Mouse (Mus musculus): ENCODE measurements around the gene Hectd4.
"Not testable (repeated sequence)": the region's sequence is repeated elsewhere in the genome, so short reads cannot be mapped to it uniquely, and the experiment has no call there.

Hectd4 gene

GRCm38 (mm10) chr5:121287213-121287612, 67.2 kb downstream of the Hectd4 start:
- CTCF ChIA-PET = interaction anchor here in 1 of 4 experiments (0.6 kb wide), 1 partner anchor 348 kb away, joined by 3 read pairs; no protein-coding TSS in a partner anchor
- POLR2A ChIA-PET = interaction anchor here in 1 of 4 experiments (0.8 to 1.3 kb wide), 2 partner anchors 59 to 146 kb away, joined by 3 read pairs; no protein-coding TSS in a partner anchor

GRCm38 (mm10) chr5:121290289-121290688, 70.3 kb downstream of the Hectd4 start:
- ChIA-PET CTCF (no interaction called here), POLR2A (interaction anchor here in 2 of 4 experiments (0.8 to 1.4 kb wide), 3 partner anchors 19 to 80 kb away, joined by 3 read pairs; no protein-coding TSS in a partner anchor)

GRCm38 (mm10) chr5:121292309-121293165, 72.5 kb downstream of the Hectd4 start:
- CTCF ChIA-PET = interaction anchor here in 2 of 4 experiments (0.6 kb wide), 2 partner anchors 59 to 439 kb away, joined by 5 to 8 read pairs; no protein-coding TSS in a partner anchor

GRCm38 (mm10) chr5:121305009-121305408, 85.0 kb downstream of the Hectd4 start:
- ChIA-PET CTCF (interaction anchor here in 1 of 4 experiments (0.7 kb wide), 1 partner anchor 225 kb away, joined by 6 read pairs; no protein-coding TSS in a partner anchor), POLR2A (interaction anchor here in 2 of 4 experiments (0.6 to 1.3 kb wide), 5 partner anchors 18 to 115 kb away, joined by 3 to 8 read pairs (median 4); no protein-coding TSS in a partner anchor)

More at GRCm38 (mm10) chr5:121292309-121293165, 72.5 kb downstream of the Hectd4 start:
- POLR2A ChIA-PET = interaction anchor here in 1 of 4 experiments (0.6 to 1.6 kb wide), 7 partner anchors 10 to 345 kb away, joined by 3 to 6 read pairs (median 3); no protein-coding TSS in a partner anchor

- CTCF ChIA-PET = no interaction called here
- POLR2A ChIA-PET = interaction anchor here in 2 of 4 experiments (0.6 to 2.3 kb wide), 8 partner anchors 9 to 103 kb away, joined by 3 to 9 read pairs (median 4); partner anchors contain the start of gene Rpl6 (in 1 of the 2)
Observed at GRCm38 (mm10) chr5:121307620-121308019, 87.6 kb downstream of the Hectd4 start.

GRCm38 (mm10) chr5:121311576-121311975, 91.6 kb downstream of the Hectd4 start:
- ChIA-PET POLR2A (interaction anchor here in 1 of 4 experiments (0.6 to 0.8 kb wide), 2 partner anchors 19 to 122 kb away, joined by 3 to 5 read pairs; no protein-coding TSS in a partner anchor), CTCF (interaction anchor here in 1 of 4 experiments (1.4 kb wide), 1 partner anchor 14 kb away, joined by 4 read pairs; no protein-coding TSS in a partner anchor)

- ChIA-PET POLR2A (interaction anchor here in 1 of 4 experiments (0.7 kb wide), 1 partner anchor 8 kb away, joined by 3 read pairs; no protein-coding TSS in a partner anchor), CTCF (no interaction called here)
Observed at GRCm38 (mm10) chr5:121313764-121314474, 93.9 kb downstream of the Hectd4 start.

GRCm38 (mm10) chr5:121326079-121326805, 106.2 kb downstream of the Hectd4 start:
- ChIA-PET CTCF (no interaction called here), POLR2A (interaction anchor here in 2 of 4 experiments (0.8 to 1.5 kb wide), 2 partner anchors 72 to 122 kb away, joined by 3 read pairs; partner anchors contain the start of gene Naa25 (in 1 of the 2))

- ChIA-PET CTCF (no interaction called here), POLR2A (interaction anchor here in 3 of 4 experiments (0.5 to 1.8 kb wide), 11 partner anchors 19 to 119 kb away, joined by 3 to 5 read pairs (median 3); partner anchors contain the start of genes Naa25 (in 1 of the 3) and Trafd1 (in 1 of the 3))
Observed at GRCm38 (mm10) chr5:121329333-121330058, 109.5 kb downstream of the Hectd4 start.

GRCm38 (mm10) chr5:121330154-121330816, 110.3 kb downstream of the Hectd4 start:
- POLR2A ChIA-PET = interaction anchor here (0.6 to 2.4 kb wide), 19 partner anchors 10 to 202 kb away, joined by 3 to 15 read pairs (median 4); partner anchors contain the start of genes Naa25 (in 2 of the 4) and Trafd1 (in 1 of the 4)
- CTCF ChIA-PET = not testable (repeated sequence)

GRCm38 (mm10) chr5:121331731-121332130, 111.7 kb downstream of the Hectd4 start:
- ChIA-PET CTCF (no interaction called here), POLR2A (interaction anchor here in 3 of 4 experiments (0.6 to 2.4 kb wide), 12 partner anchors 8 to 797 kb away, joined by 3 to 15 read pairs (median 4); partner anchors contain the start of gene Naa25 (in 1 of the 3))

- ChIA-PET POLR2A (interaction anchor here in 3 of 4 experiments (0.9 to 1.7 kb wide), 3 partner anchors 14 to 30 kb away, joined by 3 to 5 read pairs (median 4); no protein-coding TSS in a partner anchor), CTCF (no interaction called here)
Observed at GRCm38 (mm10) chr5:121333976-121334375, 114.0 kb downstream of the Hectd4 start.

GRCm38 (mm10) chr5:121334454-121334853, 114.4 kb downstream of the Hectd4 start:
- ChIA-PET CTCF (interaction anchor here in 2 of 4 experiments (0.6 kb wide), 2 partner anchors 53 to 59 kb away, joined by 3 to 7 read pairs; no protein-coding TSS in a partner anchor), POLR2A (interaction anchor here in 3 of 4 experiments (0.5 to 1.7 kb wide), 5 partner anchors 14 to 177 kb away, joined by 3 to 5 read pairs (median 3); no protein-coding TSS in a partner anchor)

GRCm38 (mm10) chr5:121335426-121335825, 115.4 kb downstream of the Hectd4 start:
- CTCF ChIA-PET = no interaction called here
- POLR2A ChIA-PET = interaction anchor here in 1 of 4 experiments (1.1 kb wide), 1 partner anchor 78 kb away, joined by 3 read pairs; no protein-coding TSS in a partner anchor

- POLR2A ChIA-PET = interaction anchor here in 2 of 4 experiments (0.7 to 1.2 kb wide), 2 partner anchors 53 to 322 kb away, joined by 3 read pairs; no protein-coding TSS in a partner anchor
- CTCF ChIA-PET = interaction anchor here in 1 of 4 experiments (0.6 kb wide), 1 partner anchor 12 kb away, joined by 3 read pairs; no protein-coding TSS in a partner anchor
Observed at GRCm38 (mm10) chr5:121336009-121336408, 116.0 kb downstream of the Hectd4 start.

GRCm38 (mm10) chr5:121336776-121337175, 116.8 kb downstream of the Hectd4 start:
- POLR2A ChIA-PET = interaction anchor here in 2 of 4 experiments (0.7 to 1.2 kb wide), 3 partner anchors 52 to 323 kb away, joined by 3 read pairs; no protein-coding TSS in a partner anchor
- CTCF ChIA-PET = interaction anchor here in 2 of 4 experiments (0.6 kb wide), 2 partner anchors 160 to 235 kb away, joined by 3 read pairs; no protein-coding TSS in a partner anchor
